Mouse (Mus musculus) kidney, adult 2 months (tissue): ENCODE measurements around the gene Tbc1d22b.
A peak's percentile ranks its signal among the peaks of the same experiment; 100 is the strongest.

Experiments
- CTCF ChIP-seq: fragments of 200-500 bp; conservative IDR thresholded peaks from 2 replicates; pipeline ENCODE4 v1.5.1; 2011; ENCODE audit warnings: low read depth, mild to moderate bottlenecking, control low read depth, low read length, moderate library complexity, mixed read lengths; ENCODE audit not compliant: insufficient read depth, insufficient read length
- POLR2A ChIP-seq: fragments of 200-500 bp; IDR thresholded peaks from one replicate; pipeline ENCODE4 v1.6.1; 2011; ENCODE audit warnings: low read depth, low read length, control low read depth

GRCm38 (mm10) chr17:29614115-29615023 lies 64.8 kb downstream of the Tbc1d22b start, which contains the start of the genes Rnf8 and Gm28043:
- TF ChIP-seq CTCF (peak; percentile 60), POLR2A (peak; percentile 14)
